ENCODE assay signal across 33 mouse cellular contexts in genomic region chr3:142431481-142431880, GRCm38 (mm10).
"Had no signal": no experiment of that assay in that cellular context is flagged by ENCODE, and none has a peak within 500 bp of the region (broad histone marks: within the 10 kb centered on the region; RNA-seq: fewer than 3 reads in every experiment).

No protein-coding gene starts in this region.

- DNase-seq: heart, postnatal 10 days; heart, postnatal 36 days; heart, postnatal 4 days; kidney, adult 11 months; kidney, adult 18-20 months; kidney, adult 2 months; kidney, adult 8-10 months; kidney, adult 9 months; kidney, postnatal 10 days; kidney, postnatal 14 days; kidney, postnatal 25 days; kidney, postnatal 36 days; kidney, postnatal 4 days; layer of hippocampus, adult 9-11 months; layer of hippocampus, postnatal 36 days had no signal

- H3K4me1 ChIP-seq: hindbrain, embryonic 13.5 days; hindbrain, embryonic 15.5 days; intestine, embryonic 15.5 days had no signal

- H3K4me2 ChIP-seq: heart, embryonic 11.5 days; heart, embryonic 12.5 days; heart, embryonic 13.5 days; heart, embryonic 15.5 days; hindbrain, embryonic 12.5 days; hindbrain, embryonic 13.5 days; hindbrain, embryonic 14.5 days; hindbrain, embryonic 15.5 days; intestine, embryonic 15.5 days; kidney, embryonic 15.5 days had no signal

- ATAC-seq: hindbrain, embryonic 16.5 days; hindbrain, postnatal 0 days; inflammation-experienced regulatory T-cells, adult 6 months; intestine, embryonic 15.5 days; intestine, embryonic 16.5 days; intestine, postnatal 0 days had no signal

- H3K9me3 ChIP-seq: heart, embryonic 12.5 days; heart, embryonic 13.5 days; heart, embryonic 15.5 days; hindbrain, embryonic 10.5 days; hindbrain, embryonic 12.5 days; hindbrain, embryonic 13.5 days; hindbrain, embryonic 15.5 days; intestine, embryonic 15.5 days; kidney, embryonic 15.5 days had no signal

- H3K9ac ChIP-seq: heart, embryonic 12.5 days; heart, embryonic 13.5 days; heart, embryonic 15.5 days; hindbrain, embryonic 12.5 days; hindbrain, embryonic 13.5 days; hindbrain, embryonic 14.5 days; hindbrain, embryonic 15.5 days; intestine, embryonic 15.5 days; kidney, embryonic 15.5 days had no signal

- H3K4me3 ChIP-seq: heart, embryonic 12.5 days; heart, embryonic 13.5 days; heart, embryonic 15.5 days; hindbrain, embryonic 10.5 days; hindbrain, embryonic 12.5 days; hindbrain, embryonic 13.5 days; hindbrain, embryonic 15.5 days; intestine, embryonic 15.5 days; kidney, embryonic 15.5 days; layer of hippocampus, adult 2 months had no signal

- H3K27ac ChIP-seq: heart, embryonic 15.5 days; hindbrain, embryonic 10.5 days; hindbrain, embryonic 12.5 days; hindbrain, embryonic 13.5 days; hindbrain, embryonic 14.5 days; hindbrain, embryonic 15.5 days; hindbrain, postnatal 0 days; intestine, embryonic 15.5 days; kidney, embryonic 15.5 days; kidney, postnatal 0 days; layer of hippocampus, adult 2 months had no signal

- H3K36me3 ChIP-seq: heart, embryonic 12.5 days; heart, embryonic 13.5 days; heart, embryonic 15.5 days; hindbrain, embryonic 10.5 days; hindbrain, embryonic 12.5 days; hindbrain, embryonic 13.5 days; hindbrain, embryonic 15.5 days; intestine, embryonic 15.5 days; kidney, embryonic 15.5 days had no signal

- H3K27me3 ChIP-seq: heart, embryonic 15.5 days; hindbrain, embryonic 12.5 days; hindbrain, embryonic 13.5 days; hindbrain, embryonic 15.5 days; intestine, embryonic 15.5 days; kidney, embryonic 15.5 days had no signal
